Mouse (Mus musculus) left cerebral cortex, postnatal 36 days (tissue): ENCODE results near the gene Vps8. TPM values are rescaled to one million over a fixed set of nuclear protein-coding genes. Genes with fewer than 3 reads are reported as not detected.

Experiments used
- DNase-seq, 2 experiments: peaks; one replicate each; pipeline ENCODE4 v3.0.0; 2021 to 2022; ENCODE audit warnings: low spot score in 2 of 2, mixed read lengths in 1 of 2
- intact Hi-C: fragments of 180-260 bp; cut with DNase I; formaldehyde crosslinking; loops from one replicate; pipeline ENCODE4 v1.15.1; 2025
- total RNA-seq, 2 experiments: library from RNA; stranded (reverse); gene quantifications; 2 replicates each; pipeline ENCODE4 v1.2.3; 2021

Gene Vps8
- total RNA-seq, 2 experiments from 2014 or later = 52.6 to 55.0 TPM

DNA sequence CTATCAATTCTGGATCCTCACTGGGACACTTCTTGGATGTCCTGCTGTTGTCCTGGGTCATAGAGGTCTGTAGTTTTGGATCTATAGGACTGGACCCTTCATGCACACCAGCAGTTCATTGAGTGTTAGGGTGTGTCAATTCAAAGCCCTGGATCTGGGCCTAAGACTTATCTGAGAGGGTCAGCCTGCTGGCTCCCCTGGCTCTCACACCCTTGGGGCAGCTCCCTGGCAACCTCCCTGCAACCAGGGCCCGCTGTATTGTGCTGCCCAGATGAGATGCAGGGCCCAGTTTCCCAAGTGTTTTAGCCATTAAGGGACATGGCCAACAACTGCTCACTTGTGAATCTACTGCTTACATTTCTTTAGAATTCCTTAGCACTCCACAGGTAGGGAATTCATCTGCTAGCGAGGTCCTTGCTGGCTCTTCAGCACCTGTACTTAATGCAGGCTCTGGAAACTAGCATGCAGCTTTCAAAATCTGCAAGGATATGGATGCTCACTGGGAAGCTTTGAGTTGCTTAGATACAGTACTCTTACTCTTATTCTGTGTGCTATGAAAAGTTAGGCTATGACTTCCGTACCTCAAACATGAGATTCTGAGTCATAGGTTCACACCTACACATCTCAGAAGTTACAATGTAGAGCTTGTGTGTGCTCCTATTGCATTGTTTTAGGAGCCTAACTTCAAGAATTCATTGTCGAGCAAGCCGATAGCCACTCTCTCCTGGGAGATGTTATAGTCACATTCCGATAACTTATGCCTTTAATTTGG, 183.5 kb downstream of the Vps8 start:
- peak in 1 of 2 experiments; percentile 3 for DNase-seq
- intact Hi-C loops = loop anchor here (5.0 kb wide), 1 partner anchor 84 kb away; no protein-coding TSS in a partner anchor

DNA sequence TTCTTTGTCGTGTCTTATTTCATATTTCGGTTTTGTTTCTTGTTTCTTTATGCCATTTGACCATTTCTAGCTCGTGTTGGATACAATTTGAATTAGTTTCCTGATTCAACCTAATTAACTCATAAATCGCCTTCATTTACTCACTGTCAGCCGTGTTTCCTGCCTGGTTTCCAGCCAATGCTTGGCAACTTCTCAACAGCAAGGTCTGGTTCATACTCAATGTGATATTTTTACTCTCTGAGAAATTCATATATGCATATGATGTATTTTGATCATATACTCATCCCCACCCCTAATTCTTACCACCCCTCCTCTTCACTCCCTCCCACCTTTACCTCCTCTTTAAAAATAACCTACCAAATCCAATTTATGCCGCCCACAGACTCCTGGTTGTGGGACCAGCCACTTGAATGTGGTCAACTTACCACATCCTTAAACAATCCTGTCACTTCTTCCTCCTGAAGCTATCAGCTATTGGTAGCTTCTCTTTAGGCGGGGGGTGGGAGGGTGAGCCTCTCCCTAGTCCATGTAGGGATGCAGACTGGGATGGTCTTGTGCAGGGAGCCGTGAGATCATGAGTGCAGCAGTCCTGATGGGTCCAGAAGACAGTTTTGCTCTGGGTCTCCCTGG, 184.2 kb downstream of the Vps8 start:
- DNase-seq = peak in 1 of 2 experiments; percentile 9
- intact Hi-C loops = loop anchor here (5.0 kb wide), 1 partner anchor 85 kb away; no protein-coding TSS in a partner anchor

DNA sequence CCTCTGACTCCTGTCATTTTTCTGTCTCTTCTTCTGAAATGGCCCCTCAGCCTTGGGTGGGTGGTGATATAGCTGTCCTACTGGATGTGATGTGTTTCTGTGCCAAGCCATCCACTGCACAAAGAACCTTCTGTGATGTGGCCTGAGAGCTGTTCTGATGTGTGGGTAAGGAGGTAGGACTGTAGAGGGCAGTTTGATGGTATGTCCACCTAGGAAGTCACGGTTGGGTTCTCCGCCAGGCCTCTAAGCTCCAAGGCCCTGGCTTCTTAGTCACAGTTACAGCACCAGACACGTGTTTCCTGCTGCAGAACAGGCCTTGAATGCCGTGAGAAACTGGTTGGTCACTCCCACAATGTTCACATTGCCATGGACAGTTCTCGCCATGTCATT, 184.7 kb downstream of the Vps8 start:
- intact Hi-C loops = loop anchor here (5.0 kb wide), 1 partner anchor 85 kb away; no protein-coding TSS in a partner anchor
- DNase-seq = no peak

DNA sequence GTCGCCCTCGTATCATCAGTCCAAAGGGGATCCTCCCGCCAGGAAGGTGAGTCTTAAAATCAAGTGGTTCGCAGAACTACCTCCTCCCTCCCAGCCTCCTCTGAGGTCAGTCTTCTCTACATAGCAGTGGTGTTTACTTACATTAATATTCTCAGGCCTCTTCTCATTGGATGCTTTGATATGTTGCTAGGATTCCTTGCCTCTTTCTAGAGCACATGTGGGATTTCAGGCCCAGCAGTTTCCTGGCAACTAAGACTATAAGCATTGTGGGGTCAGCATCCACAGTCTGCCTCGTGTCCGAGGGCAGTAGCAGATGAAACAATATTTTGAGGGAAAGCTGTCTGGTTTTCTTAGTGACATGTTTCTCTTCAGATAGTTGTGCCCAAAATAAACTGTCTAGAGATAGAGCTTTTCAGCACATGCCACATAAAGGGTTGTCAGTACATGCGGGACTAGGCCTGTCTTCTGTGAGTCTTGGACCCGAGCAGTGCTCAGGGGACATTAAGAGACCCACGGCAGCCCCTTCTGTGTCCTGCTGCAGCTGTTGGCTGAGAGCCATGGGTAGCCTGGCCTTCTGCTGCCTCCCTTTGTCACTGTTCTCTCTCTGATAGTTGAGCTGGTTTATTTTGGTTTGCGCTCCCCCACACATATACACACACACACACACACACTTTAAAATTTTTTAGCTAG, 185.4 kb downstream of the Vps8 start:
- intact Hi-C loops = loop anchor here (5.0 kb wide), 1 partner anchor 86 kb away; no protein-coding TSS in a partner anchor
- peak in 1 of 2 experiments; percentile 9 for DNase-seq

DNA sequence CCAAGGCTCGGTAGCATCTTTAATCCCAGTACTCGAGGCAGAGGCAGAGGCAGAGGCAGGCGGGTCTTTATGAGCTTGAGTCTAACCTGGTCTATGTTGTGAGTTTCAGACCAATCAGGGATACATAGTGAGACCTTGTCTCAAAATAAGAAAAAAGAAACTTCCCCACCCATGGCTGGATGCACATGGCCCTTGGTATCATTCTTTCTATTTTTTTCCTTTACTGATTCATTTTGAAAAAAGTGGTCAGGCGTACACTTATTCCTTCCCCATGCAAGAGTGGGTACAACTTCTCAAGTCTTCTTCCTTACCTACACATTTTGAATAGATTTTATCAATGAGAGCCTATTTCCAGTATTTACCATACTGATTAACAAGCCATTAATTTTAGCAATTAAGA, 187.6 kb downstream of the Vps8 start:
- no peak for DNase-seq
- intact Hi-C loops = no loop called here

DNA sequence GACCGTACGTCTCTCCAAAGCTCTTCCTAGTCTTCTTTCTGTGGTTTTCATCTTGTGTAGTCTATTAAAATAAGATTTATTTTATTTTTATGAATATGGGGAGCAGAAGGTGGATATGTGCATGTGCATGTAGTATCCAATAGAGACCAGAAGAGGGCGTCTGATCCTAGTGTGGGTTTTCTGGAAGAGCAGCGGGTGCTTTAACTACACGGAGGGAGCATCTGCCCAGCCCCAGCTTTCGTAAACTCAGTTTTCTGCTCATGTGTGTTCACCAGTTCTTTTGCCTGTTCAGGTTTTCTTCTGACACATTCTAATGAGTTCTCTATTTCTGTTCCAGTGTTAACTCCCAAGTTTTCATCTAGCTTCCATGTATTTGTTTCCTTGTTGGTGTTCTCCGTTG, 192.9 kb downstream of the Vps8 start:
- DNase-seq = no peak
- intact Hi-C loops = loop anchor here (5.0 kb wide), 1 partner anchor 111 kb away; no protein-coding TSS in a partner anchor

DNA sequence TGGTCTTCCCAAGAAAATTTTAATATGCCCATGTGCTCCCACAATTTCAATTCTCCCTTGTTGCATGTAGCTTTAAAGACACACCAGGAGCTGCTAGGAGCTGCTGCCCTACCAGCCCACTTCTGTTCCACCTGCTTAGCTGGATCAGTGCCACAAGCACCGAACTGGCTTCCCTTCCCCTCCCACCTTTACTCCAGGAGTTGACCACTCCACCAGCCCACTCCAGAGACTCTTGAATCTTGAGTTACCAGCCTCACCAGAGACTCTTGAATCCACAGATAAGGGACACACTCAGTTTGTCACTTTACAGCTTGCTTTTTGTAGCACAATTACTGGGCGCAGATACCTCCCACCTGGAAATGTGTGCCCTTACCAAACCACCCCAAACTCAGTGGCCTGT, 197.7 kb downstream of the Vps8 start:
- intact Hi-C loops = no loop called here
- DNase-seq = no peak

DNA sequence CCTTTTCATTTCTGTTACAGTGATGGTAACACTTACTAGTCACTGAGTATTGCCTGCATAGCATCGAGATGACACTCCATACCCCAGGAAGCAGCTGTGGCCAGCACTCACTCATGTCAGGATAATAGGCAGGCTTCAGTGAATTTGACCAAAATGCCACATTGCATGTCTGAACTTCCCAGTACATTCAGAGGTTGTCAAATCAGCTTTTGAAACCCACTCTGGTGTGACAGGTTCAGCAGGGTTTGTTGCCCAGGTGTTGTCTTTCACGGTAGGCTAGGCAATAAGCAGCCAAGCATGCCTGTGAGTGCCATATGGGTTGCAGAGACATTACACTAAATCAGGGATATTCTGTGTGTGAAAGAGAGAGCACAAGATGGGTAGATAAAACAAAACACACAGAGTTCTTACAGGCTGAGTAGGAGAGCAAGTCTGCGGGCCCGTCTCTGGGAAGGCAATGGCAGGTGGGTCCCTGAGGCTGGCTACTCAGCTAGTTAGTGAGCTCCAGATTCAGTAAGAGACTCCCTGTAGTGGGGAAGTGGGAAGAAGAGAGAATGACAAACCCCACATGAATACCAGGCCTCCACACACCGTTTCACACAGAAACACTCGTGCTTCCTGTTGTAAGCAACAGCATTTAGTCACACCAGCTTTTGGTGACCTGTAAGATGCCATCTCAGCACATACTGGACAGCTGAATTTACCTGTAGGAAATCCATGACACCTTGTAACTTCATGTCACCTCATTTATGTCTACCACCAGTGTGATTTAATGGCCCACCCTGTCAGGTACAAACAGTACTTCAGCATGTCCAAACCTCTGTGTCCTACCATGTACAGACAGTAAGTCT, 203.1 kb downstream of the Vps8 start:
- no peak for DNase-seq
- intact Hi-C loops = no loop called here

DNA sequence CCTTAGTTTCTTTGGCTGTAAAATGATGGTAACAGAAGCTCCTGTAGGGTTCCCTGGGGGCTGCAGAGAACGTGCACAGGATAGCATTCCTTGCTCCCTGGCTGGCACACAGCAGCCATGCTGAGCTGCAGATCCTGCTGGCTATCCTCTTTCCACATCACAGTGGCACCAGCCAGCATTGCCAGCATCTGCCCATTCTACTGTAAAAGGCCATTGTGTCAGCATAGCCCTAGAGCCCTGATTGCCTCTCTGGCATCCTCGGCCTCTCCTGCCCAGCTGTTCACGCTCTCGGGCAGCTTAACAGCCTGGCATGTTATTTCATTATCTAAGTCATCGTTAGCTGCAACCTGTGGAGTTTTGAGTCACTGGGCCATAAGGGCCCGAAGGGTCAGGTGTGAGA, 204.3 kb downstream of the Vps8 start:
- intact Hi-C loops = no loop called here
- no peak for DNase-seq

DNA sequence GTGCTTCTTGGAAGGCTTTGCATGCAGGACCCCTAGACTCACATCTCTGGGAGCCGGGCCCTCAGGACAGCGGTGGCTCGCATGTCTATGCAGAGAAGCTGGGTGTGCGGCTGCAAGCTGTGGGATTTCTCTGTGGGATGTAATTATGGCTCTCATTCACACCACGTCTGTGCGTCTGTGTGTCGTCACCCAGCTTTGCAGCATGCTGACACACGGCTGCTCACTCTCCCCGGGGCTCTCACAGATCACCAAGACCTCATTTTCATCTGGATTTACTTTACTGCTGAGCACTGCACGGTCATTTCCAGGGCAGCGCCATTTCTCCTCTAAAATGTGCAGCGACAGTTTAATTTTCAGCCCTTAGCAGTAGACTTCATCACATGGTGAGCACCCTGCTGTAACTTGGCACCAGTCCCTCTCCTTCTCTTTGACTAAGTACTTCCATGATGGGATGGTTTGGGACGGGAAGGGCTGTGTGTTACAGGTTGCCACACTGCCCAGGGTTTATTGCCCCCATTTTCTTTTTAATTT, 205.2 kb downstream of the Vps8 start:
- peak; percentile 35 to 46 for DNase-seq
- intact Hi-C loops = no loop called here

DNA sequence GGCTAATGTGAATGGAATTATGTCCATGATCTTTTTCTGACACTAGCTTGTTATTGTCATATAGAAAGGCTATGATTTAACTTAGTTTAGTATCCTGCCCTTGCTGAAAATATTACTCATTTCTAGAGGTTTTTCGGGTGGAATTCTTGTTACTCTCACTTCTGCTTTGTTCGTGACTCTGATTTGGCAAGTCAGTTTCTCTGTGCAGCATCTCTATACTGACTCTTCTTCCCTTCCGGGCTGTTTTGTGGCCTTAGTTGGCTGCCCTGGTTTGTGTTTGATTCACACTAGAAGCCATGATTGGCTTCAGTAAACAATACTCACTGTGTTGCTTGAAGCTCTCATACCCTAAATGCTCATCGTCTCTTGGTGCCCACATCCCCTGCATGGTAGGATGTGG, 207.7 kb downstream of the Vps8 start:
- no peak for DNase-seq
- intact Hi-C loops = no loop called here

DNA sequence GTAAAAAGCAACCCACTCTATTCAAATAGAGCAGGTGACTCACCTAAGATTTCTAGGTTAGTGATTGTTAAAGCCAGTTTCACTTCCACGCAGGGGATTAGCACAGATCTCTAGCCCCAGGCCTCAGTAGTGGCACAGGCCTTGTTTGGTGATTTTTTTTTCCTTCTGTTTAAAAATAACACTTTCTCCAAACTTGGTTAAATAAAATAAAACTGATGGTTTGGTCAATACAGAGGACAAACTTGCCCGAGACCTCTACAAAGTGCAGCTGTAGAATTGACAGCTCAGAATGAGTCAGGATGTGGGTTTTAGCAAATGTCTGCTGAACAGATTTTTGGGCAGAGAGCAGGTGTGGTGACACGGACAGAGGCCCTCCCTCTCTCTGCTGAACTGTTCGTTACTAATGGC, 208.9 kb downstream of the Vps8 start:
- intact Hi-C loops = no loop called here
- DNase-seq = no peak

DNA sequence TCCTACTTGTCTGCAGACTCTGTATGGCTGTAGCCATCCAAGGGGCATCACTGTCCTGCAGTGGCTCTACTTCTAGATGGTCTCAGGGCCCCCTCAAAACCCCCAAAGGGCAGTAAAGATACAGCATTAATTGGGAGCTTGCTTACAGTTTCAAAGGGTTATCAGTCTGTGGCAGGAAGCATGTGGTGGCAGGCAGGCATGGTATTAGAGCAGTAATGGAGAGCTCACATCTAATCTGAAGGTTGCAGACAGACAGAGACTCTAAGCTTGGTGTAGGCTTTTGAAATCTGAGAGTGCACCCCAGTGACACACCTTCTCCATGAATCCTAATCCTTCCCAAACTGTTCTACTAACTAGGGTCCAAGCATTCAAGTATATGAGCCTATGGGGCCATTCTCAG, 211.5 kb downstream of the Vps8 start:
- no peak for DNase-seq
- intact Hi-C loops = no loop called here

DNA sequence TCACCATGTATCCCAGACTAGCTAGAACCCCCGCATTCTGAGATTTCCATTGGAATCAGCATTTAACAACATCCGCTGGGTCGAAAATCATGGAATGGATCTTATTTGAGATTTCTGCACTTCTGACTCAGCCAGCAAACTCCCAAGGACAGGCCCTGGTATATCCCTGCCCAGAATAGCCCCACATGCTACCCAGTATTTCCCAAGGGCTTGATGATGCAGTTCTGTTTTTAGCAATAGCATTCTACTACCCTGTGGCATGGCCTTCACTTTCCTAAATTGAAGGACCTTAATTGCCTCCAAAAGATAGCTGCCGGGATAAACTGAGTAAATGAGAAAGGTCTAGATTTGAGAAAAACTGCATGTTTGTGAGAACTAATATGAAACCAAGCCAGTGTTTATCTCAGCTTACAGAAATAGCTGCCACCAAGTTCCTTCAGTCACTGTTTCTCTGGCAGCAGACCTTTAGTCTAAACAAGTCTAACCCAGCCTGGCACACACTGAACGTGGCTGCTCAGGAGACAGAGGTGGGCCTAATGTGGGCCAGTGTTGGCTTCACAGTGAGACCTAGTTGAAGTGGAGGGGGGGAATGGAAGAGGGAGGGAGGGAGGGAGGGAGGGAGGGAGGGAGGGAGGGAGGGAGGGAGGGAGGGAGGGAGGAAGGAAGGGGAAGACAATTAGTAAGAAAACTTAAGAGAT, 213.4 kb downstream of the Vps8 start:
- no peak for DNase-seq
- intact Hi-C loops = no loop called here

DNA sequence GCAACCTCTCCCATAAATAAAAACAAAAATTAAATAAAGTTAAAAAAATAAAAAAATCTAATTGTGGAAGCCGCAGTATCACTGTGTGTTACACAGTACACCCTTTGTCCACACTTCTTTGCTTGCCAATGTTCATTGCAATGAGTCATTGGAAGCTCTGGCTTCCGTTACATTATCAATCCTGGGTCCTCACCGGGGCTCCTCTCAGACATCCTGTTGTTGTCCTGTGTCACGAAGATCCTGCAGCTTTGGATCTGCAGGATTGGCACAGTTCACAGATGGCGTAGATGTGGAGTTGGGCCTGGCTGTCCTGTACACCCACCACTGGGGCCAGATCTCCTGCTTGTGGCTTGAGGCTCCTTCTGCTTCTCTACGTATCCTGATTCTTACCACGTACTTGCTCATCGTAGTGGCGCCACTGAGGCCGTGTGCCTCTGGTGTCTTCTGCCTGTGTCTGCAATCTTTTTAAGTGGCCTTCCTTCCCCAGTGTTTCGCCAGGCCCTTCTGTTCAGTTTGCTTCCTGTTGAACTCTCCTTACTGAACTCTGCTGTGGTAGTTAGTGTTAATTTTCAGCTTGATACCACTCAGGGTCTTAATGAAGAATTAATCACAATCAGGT, 214.4 kb downstream of the Vps8 start:
- DNase-seq = no peak
- intact Hi-C loops = no loop called here

DNA sequence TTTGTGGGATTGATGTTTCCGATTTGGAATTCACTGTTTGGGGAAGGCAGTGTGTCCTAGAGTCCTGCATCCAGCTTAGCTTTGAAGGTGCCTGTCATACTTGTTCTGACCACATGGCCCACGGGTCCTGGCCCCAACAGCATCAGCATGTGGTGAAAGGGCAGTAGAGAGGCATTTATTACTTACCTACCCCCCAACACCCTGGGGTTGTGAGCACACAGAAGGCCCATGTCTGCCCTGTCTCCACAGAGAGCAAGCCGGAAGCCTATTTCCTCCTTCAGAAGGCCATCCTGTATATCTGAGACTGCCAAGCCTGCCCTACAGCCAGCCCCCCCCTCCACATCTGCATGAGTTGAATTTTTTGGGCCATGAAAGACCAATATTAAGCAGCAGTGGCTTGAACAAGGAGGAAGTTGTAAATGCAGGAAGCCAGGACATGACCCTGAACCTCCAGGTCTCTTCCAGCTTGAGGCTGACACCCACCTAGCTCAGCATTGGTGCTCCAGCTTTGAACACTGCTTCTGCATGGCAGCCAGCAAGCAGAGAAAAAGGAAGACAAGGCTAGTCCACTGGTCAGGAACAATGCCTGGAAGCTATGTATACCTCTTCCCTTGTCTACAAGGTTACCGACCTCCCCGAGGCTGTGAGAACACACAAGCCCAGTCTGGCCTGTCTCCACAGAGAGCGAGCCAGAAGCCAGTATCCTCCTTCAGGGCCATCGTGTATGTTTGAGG, 218.0 kb downstream of the Vps8 start:
- DNase-seq = no peak
- intact Hi-C loops = no loop called here

DNA sequence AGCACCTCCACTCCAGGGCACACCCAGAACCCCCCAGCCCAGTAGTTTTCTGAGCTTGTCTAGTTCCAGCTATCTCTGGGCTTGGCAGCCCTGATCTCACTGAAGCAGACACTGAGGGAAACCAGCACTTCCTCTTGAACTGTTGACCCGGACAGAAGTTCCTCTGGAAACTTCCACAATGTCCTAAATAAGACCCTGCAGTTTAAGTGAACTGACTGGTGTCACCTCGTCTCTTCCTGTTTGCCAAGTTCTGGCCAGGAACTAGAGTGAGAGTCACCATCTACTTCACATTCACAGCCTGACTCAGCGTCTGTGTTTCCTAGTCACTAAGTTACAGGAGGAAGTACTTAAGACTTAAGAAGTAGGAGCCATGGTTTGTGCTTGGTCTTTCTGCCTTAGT, 219.0 kb downstream of the Vps8 start:
- intact Hi-C loops = no loop called here
- DNase-seq = no peak

DNA sequence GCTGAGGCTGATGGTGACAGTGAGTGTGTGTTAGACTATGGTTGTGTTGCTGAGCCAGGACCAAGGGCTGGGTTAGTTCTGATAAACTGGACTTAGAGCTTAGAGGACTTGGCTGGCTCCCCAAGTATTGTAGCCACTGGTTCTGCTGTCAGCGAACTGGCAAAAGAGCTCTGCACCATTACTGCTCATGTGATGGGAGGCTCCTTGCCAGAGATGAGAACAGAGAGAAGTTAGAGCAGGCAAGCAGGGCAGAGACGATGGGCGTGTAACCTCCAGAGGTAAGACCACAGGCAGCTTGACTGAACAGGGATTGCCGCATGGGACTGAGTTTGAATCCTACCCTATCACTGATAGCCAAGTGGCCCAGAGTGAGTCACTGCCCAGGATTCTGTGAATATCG, 220.0 kb downstream of the Vps8 start:
- intact Hi-C loops = no loop called here
- DNase-seq = no peak
